Mouse (Mus musculus) spleen, postnatal 10 days (tissue): Measurements from ENCODE around the gene Rnf151.
A peak's percentile ranks its signal among the peaks of the same experiment; 100 is the strongest.
"Not testable (repeated sequence)": the region's sequence is repeated elsewhere in the genome, so short reads cannot be mapped to it uniquely, and the experiment has no call there.

ENCODE experiments used
- DNase-seq, 2 experiments: peaks; one replicate each; pipeline ENCODE4 v3.0.0; 2021 to 2022; ENCODE audit warnings: low spot score in 2 of 2

Rnf151 gene

DNA sequence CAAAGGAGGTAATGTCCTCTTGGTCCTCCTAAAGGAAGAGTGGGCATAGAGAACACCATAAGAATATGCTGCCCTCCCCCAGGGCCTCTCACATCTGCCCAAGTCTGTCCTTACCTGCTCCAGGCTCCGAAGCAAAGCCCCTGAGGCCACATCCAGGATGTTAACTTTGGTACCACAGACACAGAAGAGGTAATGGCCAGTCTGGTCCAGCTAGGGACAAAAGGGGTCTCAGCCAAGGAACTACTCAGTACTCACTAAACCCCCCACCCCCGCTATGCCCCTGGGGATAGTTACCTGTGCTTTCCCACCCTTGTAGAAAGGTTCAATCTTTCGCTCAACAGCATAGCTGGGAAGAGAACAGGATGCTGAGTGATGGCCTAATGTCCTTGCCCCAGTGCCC, 12.0 kb downstream of the Rnf151 start:
- no peak for DNase-seq

DNA sequence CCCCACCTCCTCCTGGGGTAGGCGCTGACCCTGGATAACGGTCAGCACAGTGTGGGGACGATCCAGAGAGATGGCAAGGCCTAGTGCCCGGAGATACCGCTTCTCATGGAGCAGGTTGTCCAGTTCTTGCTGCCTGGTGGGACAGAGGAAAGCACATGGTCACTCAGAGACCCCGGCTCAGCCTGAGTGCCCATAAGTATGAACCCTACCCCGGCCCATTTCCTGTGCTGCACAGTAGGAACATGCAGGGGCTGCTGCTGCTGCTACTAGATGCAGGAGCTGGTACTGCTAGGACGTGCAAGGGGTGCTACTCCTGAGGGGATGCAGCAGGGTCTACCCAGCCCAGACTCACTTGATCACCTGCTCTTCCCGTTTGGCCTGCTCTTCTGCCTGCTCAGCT, 16.6 kb downstream of the Rnf151 start:
- DNase-seq = no peak

DNA sequence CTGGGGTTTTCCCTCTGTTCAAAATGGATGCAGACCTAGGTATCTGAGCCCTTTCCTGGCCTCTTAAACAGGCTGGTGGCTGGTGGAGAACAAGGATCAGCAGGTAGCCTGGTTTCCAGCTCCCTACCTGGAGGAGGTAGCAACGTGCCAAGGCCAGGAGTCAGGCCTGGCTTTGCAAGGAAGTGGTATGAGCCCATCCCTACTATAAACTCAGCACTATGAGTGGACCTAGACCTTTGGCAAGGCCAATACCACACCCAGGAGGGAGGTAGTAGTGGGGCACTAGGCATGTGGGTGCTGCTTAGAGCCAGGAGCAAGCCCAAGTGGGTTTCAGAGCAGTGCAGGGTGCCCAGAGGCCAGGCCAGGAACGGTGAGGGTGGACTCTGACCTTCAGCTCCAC, 18.4 kb downstream of the Rnf151 start:
- no peak for DNase-seq

DNA sequence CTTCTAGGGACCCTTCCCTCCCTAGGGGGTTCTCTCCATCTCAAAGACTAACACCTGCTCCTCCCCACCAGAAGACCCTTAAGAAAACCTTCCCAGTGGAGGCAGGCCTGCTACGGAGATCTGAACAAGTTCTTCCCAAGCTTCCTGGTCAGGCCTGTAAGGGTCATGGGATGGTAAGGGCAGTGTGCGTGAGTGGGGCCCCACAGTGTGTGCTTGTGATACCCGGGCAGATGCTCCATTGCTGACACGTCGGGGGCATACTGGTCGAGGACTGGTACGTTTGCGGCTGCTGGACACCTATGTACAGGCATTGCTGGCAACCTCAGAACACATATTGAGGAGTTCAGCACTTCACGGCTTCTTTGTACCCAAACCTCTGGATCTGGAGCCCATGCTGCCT, 19.1 kb downstream of the Rnf151 start:
- DNase-seq = no peak

DNA sequence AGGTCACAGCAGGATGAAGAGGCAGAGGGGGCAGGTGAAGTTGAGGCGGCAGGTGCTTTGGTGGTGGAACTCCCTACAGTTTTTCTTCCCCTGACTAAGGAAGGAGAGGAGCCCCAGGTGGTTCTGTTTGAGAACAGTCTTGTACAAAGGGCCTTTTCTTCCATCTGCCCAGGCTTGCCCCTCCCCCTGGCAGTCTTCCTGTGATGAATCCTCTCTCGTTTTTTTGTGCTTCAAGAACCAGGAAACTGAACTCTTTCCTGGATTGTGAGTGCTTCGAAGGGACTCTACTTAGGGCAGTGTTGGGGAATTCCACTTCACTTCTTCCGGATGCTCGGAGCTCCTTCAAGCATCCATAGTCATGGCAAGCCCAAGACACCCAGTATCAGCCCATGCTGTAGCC, 19.9 kb downstream of the Rnf151 start:
- no peak for DNase-seq

DNA sequence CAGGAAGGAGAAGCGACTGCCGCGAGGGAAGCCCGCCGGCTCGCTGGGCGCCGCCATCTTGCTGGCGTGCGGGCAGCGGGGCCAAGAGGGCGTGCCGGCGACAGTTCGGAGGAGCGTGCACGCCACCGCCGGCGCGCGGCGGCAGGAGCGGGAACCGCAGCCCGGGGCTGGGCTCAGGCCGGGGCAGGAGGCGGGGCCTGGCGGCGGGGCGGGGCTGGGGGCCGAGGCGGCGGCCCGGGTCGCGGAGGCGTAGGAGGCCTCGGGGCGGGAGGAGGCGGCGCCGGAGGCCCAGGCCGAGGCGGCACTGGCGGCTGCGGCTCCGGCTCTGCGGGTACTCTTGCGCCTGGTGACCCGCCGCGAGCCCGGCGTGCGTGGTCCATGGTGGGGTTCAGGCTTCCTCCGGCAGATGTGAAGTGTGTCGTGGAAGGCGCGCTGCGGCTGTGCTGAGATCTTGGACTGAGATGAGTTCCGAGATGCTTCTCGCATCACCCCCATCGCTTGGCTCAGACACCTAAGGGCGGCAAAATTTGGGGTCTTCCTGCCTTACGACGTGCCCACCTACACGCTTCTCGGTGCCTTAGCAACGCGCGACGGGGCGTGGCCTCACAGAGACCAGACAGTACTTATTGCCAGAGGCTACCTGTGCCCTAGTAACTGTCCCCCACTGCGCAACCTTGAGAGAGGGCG, 21.7 kb downstream of the Rnf151 start, which contains the start of the genes Gfer and Noxo1:
Gene Gfer (minus strand): TSS at position 146 of the 687 bp plus-strand sequence.
Gene Noxo1 (plus strand): TSS at position 224 of the 687 bp plus-strand sequence.
- DNase-seq = peak; percentile 82 to 90

DNA sequence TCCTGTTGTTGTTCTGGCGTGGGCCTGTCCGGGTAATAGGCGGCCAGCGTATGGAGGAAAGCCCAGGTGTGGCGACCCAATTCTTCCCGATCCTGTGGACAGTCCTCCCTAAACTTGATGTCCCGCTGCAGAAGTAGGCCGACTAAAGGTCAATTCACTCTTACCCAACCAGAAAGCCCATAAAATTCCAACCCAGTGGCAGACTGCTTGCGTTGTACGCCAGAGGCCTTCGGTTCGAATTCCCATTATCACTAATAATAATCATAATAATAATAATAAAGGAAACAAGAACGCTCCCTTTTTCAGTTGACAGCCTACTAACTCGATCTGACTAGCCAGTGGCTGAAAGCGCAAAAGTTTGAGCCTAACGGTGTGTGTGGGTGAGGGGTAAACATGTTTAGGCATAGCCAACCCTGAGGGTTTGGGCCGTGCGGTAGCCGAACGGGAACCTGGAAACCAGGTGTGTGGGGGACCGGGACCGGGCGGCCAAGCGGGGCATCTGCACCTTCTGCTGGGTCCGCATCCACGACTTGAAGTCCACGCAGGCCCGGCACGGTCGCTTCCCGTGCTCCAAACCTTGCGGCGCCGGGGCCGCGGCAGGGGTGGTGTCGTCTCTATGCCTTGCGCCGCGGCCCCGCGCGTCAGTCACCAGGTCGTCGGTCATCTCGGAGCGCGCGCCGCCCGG, 22.4 kb downstream of the Rnf151 start:
- no peak for DNase-seq

DNA sequence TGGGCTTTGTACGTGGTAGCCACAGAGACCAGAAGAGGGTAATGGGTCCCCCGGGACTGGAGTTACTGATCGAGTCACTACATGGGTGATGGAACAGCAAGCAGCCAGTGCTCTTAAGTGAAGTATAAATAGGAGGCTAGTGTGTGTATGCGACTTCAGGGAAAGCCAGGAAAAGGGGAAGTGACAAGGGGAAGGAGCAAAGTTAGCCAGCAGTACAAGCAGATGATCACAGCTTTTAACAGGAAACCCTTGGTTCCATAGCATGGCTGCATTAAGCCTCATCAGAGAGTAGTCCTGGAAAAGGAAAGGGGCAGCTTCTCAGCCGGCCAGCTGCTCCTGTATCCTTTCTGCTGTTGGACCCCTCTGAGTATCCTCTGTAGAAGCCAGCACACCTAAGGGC, 25.5 kb downstream of the Rnf151 start:
- DNase-seq = no peak

DNA sequence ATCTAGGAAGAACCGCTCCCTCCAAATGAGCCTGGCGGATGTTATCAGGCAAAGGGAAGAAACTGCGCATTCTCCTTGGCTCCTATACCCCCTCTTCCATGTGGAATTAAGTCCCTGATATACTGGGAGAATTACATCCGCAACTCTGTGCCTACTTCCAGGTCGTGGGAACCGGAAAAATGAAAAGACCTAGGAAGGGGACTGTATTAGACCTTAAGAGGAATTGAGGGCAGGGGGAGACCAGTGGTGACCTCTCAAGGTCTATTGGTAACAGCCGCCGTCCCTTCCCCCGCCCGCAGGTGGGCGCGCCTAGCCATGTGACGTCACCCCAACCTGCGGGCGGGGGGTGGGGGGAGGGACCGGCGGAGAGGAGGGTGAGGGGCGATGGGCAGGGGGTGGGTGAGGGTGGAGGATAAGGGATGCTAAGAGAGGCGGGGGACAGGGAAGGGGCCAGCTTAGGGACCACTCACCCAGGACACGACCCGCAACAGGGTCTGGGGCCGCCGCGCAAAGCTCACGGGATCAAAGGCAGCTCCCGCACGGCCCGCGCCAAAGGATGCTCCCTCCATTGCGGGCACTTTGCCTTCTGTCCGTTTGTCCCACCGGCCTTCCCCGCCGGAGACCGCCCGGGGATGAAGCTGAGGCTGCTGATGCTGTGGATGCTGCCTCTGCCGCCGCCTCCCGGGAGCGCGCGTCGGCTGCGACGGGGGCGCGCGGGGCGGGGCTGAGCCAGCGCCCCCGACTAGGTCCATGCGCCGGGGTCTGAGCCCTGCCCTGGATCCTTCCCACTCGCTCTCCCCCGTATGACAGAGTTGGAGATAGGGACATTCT, 28.4 kb downstream of the Rnf151 start, which contains the start of gene Syngr3:
Gene Syngr3 (minus strand): TSS at position 705 of the 831 bp plus-strand sequence.
- peak in 1 of 2 experiments; percentile 23 for DNase-seq

DNA sequence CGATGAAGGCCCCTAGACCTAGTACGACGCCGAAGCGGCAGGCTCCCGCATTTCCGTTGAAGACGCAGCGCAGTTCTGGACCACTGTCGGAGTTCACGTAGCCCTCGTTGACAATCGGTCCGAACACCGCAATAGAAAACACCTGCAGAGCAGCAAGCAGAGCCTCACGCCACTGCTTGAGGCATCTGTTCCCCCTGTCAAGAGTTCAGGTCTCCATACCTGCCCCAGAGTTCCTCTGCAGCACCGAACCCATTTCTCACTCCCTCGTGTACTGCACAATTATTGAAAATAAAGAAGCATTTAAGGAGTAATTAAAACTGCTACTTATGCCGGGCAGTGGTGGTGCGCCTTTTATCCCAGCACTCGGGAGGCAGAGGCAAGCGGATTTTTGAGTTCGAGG, 30.3 kb downstream of the Rnf151 start:
- no peak for DNase-seq

DNA sequence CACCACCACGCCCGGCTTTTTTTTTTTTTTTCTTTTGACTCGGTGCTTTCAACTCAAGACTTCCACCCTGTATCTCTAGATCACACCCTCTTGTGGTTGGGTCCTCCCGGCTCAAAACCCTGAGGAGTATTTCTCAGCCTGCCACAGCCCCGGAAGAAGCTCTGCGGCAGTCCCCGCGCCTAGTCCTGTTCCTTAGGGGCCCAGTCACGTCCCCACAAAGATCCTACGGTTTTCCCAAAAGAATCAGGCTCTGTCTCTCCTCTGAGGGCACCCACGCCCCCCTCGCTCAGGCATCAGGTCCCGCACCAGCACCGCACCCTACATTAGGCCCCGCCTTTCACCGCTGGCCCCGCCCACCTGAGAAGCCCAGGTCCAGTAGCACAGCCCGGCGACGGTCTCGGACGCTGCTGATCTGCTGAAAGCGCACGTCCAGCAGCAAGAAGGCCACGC, 30.7 kb downstream of the Rnf151 start:
- DNase-seq = peak; percentile 46 to 76

DNA sequence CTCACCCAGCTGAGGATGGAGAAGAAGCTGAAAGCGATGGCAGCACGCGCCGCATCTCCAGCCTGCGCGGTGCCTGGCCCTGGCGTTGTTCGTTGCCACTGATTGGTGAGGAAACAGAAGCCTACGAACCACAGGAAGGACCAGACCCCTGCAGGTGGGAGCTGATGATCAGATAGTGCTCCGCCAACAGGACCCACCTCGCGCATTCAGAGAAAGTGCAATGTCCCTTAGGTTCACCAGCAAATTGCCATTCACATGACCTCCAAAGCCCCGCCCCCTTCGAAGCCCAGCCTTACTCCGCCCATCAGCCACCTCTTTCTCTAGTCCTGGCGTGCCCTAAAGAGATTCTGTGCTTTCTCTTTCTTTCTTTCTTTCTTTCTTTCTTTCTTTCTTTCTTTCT, 31.3 kb downstream of the Rnf151 start:
- DNase-seq = peak in 1 of 2 experiments; percentile 82

DNA sequence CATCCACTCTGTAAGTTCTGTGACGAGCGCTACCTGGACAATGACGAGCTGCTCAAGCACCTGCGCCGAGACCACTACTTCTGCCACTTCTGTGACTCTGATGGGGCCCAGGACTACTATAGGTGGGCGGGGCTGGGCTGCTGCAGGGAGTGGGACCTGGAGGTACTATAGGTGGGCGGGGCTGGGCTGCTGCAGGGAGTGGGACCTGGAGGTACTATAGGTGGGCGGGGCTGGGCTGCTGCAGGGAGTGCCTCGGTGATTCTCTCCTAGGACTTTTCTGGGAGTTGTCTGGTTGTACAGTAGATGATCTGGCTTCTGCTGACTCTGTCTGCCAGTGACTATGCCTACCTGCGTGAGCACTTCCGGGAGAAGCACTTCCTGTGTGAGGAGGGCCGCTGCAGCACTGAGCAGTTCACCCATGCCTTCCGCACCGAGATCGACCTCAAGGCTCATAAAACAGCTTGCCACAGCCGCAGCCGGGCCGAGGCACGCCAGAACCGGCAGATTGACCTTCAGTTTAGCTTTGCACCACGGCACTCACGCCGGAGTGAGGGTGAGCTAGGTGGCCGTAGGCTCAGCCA, 40.3 kb downstream of the Rnf151 start:
- DNase-seq = no peak

DNA sequence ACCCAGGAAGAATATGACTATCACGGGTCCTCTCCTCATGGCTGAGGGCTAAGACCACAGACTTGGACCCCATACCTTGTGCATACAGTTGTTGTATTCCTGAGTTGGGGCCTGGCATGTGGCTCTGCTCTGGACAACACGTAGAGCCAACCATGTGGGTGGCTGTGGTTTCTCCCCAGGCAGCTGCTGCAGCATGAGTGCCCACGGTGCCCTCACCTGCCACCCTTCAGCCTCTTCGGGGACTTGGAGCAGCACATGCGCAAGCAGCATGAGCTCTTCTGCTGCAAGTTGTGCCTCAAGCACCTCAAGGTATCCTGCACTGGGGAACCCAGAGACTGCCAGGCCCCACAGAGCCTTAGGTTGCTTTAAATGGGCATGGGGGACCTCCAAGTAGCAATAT, 41.0 kb downstream of the Rnf151 start:
- no peak for DNase-seq

DNA sequence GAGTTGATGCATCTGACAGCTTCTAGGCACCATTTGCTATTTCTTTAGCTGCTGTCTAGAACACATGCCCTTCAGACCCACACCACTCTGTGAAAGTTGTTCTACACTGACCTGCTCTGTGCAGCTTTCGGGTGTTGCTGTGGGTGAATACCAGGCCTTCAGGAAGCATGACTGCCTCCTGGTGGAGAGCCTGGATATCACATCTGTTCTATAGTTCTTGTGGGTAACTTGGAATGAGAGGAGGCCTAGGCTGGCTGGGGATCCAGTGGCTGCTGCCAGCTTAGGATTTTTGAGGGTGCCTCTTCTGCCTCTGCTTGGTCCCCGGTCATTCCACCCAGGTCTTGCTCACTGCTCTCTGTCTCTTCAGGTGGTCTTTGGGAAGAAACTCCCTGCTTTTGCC, 41.7 kb downstream of the Rnf151 start:
- peak; percentile 70 to 87 for DNase-seq

DNA sequence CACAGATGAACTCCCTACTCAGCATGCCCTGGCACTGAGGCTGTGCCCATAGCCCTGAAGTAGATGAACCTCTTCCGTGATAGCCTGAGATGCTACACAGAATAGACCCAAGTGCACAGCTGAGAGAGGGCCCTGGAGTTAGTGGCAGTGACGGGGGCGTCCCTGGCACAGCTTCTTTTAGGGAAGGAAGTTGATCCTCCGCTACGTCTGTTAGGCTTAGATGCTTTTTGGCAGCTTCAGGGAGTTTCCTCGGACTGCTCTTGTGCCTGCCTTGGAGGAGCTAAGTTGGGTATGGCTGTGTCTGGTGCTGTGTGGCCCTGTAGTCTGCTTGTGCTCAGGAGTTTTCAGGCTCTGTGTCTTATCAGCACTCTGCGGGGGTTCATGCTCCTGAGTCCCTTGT, 43.6 kb downstream of the Rnf151 start:
- DNase-seq = no peak

DNA sequence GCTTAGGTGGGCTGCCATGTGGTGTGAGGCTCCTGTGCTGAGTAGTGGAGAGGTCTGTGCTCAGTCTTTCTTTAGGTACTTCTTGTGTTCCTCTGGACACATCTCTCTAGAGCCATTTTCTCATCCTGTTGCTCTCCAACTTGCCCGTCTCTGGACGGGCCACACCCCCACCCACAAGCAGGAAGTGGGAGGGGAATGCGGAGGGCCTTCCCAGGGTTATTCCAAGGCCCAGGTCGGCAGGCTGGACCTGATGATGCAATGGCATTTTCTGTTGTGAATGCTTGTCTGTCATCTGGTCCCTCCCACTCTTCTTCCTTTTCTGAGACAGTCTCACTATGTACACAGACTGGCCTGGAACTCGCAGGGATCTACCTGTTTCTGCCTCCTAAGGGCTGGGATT, 45.7 kb downstream of the Rnf151 start:
- DNase-seq = no peak

DNA sequence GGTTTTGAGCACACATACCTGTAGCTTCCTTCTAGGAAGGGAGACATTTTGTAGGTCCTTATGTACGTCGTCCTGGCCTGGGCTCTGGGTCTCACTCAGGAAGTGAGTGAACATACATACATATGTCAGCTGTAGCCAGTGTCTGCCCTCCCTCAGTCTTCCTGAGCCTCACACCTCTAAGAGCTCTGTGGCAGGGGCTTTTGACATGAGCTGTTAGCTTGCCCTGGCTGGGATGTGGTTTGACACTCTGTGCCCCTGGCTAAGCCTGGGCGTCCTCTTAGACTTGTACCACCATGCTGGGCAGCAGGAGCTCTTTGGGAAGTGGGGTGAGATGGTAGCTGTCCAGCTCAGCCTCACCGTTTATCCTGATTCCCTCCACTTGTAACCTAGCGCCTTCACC, 46.5 kb downstream of the Rnf151 start:
- no peak for DNase-seq

DNA sequence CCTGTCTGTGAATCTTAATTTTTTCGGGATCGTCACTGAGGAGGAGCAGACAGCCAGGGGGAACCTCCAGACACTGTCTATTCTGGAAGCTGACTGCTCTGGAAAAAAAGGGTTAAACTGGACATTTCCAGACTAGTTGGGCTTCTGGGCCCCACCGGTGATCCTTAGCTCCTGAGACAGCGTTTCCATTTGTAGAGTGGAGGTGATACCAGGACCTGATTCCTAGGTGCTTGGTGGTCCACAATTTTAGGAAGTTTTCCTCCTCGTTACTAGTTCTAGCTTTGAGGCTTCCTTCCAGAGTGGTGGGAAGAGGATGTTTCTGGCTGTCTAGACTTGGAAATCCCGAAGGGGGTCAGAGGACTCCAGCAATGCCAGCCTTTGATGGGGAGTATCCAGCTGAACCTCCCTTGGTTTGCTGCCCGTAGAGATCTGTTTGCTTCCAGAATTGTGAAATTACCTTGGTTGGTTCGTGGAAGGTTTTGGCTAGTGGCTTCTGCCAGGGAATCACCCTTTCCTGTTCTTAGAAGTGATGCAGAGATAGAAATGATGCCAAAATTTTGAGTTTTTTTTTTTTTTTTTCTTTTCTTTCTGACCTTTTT, 47.5 kb downstream of the Rnf151 start:
- no peak for DNase-seq

DNA sequence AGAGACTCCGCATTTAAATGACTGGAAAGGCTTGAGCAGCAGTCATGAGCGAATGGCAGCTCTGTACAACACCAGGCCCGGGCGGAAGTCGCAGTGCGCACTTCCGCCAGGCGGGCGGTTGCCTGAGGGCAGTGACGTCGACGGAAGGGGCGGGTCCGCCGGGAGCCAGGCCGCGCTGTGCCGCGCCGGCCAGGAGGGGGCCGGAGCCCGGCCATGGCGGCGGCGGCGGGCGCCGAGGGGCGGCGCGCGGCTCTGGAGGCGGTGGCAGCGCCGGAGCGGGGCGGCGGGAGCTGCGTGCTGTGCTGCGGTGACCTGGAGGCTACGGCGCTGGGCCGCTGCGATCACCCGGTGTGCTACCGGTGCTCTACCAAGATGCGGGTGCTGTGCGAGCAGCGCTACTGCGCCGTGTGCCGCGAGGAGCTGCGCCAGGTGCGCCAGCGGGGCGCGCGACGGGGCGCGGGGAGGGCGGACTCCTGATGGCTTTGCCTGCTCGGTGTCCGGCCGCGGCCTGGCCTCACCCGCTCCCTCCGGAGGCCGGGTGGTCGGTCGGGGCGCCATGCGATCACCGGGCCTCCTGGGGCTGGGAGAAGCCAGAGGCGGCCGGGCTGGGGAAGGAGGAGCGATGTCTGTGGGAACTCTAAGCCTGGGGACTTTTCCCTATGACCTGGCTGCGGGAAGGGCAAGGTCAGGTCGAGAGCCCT, 48.2 kb downstream of the Rnf151 start, which contains the start of gene Zfp598:
Gene Zfp598 (plus strand): TSS at position 143 of the 701 bp plus-strand sequence.
- peak; percentile 96 to 99 for DNase-seq

DNA sequence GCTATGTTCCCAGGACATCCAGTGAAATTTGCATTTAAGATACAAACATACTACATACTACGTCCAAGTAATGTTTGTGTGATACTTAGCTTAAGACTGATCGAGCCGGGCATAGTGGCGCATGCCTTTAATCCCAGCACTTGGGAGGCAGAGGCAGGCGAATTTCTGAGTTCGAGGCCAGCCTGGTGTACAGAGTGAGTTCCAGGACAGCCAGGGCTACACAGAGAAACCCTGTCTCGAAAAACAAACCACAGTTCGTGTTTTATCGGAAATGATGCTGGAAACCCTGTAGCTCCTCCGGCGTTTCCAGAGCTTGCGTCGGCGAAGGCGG, 48.7 kb downstream of the Rnf151 start:
- not testable (repeated sequence) for DNase-seq
